Mouse (Mus musculus) megakaryocyte progenitor cell, adult 5-6 weeks (primary cell): ENCODE data around the gene Gm16867. TPM values are rescaled to one million over a fixed set of nuclear protein-coding genes. Genes with fewer than 3 reads are reported as not detected.
"Not testable (repeated sequence)": the region's sequence is repeated elsewhere in the genome, so short reads cannot be mapped to it uniquely, and the experiment has no call there.

ENCODE experiments used
- ATAC-seq: replicated peaks from 2 replicates; pipeline ENCODE4 v1.8.0; 2016; ENCODE audit warnings: mild to moderate bottlenecking, moderate TSS enrichment, inconsistent platforms; ENCODE audit not compliant: poor library complexity
- total RNA-seq, 2 experiments: library from RNA; stranded (forward) in 1 of 2; stranded (reverse) in 1 of 2; fragments of 157-497, 149-512 nt in 1 of 2; fragments of 200-1000 nt in 1 of 2; gene quantifications; 2 replicates each; pipeline versions ENCODE4 v1.2.3 to v1.2.4; 2015 to 2017

Gene Gm16867
- total RNA-seq, 2 experiments from 2014 or later = 7.4 to 8.0 TPM

DNA sequence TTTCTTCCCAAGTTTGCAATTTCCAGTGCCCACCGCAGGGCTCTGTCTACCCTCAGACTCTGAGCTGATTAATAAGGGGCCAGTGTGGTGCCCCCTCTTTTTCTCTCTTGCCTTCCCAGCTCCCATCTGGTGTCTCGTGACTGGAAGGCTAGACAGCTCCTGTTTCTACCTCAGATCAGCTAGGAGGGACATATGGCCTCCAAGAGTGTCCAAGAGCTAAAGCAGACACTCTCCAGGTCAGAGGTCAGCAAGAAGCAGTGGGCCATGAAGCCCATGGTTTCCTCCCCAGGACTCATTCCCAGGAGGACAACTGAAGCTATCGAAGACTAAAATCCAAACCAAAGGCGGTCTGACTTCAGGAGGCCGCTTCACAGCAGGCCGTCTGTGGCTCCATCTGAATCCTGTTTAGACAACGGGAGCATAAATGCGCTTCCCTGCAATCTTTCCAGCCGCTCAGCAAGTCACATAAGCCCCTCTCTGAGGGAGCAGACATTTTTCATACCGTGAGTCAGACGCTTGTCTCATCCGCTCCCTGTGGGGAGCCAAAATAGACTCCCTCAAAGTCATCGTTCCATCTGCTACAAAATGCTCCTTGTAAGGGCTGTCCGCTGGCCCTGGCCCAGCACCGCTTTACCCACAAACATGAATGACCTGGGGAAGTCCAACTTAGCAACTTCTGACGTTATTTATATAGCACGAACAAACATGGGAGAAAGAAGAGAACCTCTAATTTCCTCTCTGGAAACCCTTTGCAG lies 35.4 kb downstream of the Gm16867 start:
- not testable (repeated sequence) for ATAC-seq

DNA sequence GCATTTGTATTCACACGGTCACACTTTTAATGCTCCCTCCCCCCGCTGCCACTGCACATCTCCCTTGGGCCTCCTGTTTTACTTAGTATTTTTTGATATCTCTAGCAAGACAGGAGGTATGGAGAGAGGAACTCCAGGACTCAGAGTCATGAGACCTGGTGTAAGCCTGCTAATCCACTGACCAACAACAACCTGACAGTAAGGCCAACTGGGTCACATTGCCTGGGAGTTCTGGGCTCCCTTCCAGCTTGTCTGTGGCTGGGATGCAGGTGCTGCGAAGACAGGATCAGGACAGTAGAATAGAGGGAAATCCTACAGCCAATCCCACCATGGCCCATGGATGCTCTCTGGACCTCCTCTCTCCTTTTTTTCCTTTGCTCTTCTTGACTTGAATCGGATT lies 38.7 kb downstream of the Gm16867 start:
- not testable (repeated sequence) for ATAC-seq

DNA sequence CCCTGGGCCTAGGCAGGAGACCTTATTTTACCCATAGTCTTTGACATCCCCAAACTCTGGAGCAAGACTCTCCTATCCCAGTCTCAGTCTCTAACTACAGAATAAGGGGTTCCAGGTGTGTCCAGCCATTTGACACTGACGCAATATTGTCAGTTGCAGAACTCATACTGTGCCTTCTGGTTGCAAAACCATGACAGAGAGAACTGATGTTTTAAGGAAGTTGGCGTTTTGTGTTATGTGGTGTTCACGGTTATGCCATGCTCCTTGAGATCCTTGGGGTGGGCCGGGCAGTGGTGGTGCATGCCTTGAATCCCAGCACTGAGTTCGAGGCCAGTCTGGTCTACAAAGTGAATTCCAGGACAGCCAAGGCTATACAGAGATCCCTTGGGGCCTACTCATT lies 45.5 kb downstream of the Gm16867 start:
- ATAC-seq = peak; percentile 85

DNA sequence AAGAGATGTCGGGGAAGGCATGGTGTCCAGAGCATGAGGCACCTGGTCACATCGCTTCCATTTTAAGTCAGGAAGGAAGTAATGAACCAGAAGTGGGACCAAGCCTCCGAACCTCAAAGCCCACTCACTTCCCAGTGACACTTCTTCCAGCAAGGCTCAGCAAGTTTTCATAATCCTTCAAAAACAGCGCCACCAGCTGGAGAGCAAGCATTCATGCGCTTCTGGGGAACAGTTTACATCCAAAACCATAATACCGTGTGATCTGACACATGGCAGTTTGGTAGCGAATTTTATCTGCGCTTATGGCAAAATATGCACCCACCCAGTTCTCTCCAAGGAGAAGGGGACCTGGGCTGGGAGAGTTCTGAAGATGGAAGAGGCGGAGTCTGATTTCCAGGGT lies 48.5 kb downstream of the Gm16867 start:
- ATAC-seq = peak; percentile 61

- peak; percentile 27; the same call in 1 of the 2 replicates for ATAC-seq
These were observed 54.3 kb downstream of the Gm16867 start for GRCm38 (mm10) chr14:69448845-69449244.

DNA sequence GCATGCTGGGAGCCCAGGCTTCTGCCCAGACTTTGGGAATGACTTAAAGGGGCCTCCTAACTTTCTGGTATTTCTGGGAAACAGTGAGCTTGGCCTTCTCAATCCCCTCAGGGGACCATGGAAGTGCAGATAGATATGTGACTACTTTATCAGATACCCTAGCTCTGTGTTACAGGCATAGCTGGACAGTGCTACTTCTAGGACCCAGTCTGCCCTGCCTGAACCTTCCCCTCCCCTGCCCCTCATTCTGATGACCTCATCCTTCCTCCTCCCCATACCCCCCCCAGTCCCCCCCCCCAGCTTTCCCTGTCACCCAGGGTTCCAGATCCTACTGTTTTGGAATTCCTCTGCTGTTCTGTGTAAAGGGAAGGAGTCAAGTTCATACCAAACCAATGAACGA lies 56.2 kb downstream of the Gm16867 start:
- ATAC-seq = not testable (repeated sequence)

DNA sequence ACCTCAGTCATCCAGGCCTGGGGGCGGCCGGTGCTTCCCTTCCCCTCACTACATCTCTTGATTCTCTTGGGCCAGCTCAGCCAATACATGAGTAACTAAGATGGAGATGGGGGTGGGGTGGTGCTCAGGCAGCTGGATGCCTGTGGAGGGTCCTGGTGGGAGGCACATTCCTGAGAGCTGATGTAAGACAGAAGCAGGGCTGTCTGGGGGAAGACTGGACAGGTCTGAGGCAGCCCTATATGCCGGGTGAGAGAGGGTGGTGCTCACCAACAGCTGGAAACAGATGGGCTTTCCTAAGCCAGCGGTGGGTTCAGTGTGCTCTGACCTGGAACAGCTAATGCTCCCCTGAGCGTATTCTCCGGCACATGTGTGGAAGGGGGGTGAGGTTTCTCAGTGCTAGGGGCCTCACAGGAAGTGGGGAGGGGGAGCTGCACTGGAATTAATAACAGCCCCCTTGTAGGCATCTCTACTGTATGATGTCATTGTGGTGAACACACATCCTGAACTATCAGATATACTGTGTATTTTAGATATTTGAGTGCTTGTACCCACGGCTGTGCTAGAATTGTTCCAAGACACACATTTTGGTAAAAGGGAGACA lies 60.0 kb downstream of the Gm16867 start:
- not testable (repeated sequence) for ATAC-seq

GRCm38 (mm10) chr14:69440955-69441354 lies 62.2 kb downstream of the Gm16867 start:
- peak; percentile 89 for ATAC-seq

- not testable (repeated sequence) for ATAC-seq
These were observed 64.4 kb downstream of the Gm16867 start for GRCm38 (mm10) chr14:69438678-69439214.

DNA sequence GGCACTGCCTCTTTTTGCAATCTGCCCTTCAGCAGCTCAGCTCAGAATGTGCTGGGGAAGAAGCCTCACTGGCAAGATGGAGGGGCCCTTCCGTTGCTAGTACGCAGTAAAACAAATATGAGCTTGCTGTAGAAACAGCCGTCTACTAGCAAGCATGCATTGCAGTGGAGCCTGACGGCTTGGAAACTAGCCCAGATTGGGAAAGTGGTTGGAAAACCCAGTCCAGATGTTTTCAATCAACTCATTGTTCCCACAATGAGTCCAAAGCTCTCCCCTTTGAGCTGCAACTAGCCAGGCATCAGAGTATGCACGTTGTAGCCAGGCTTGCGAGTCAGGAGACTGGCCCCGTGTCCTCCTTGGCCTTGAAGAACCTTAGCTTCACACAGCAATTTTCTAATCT lies 82.2 kb downstream of the Gm16867 start:
- not testable (repeated sequence) for ATAC-seq

- ATAC-seq = not testable (repeated sequence)
These were observed 85.6 kb downstream of the Gm16867 start for GRCm38 (mm10) chr14:69417545-69417944.

Other genes starting within 250 kb of the Gm16867 start
- gene Synb, start 209.1 kb downstream of the Gm16867 start, total RNA-seq (2015) = not detected in 2 replicates
- gene Synb, start 209.1 kb downstream of the Gm16867 start, total RNA-seq (2017) = 0.20 TPM in 1 of 2 replicates, not detected in the other
- not detected in 2 replicates for gene Gm27179, start 9.2 kb upstream of the Gm16867 start, total RNA-seq (2015)
- not detected in 2 replicates for gene Gm27179, start 9.2 kb upstream of the Gm16867 start, total RNA-seq (2017)
- gene Entpd4b, start 52.1 kb upstream of the Gm16867 start, total RNA-seq (2015) = 6.3 and 9.7 TPM in 2 replicates
- gene Entpd4b, start 52.1 kb upstream of the Gm16867 start, total RNA-seq (2017) = 8.6 and 10.2 TPM in 2 replicates